Mouse (Mus musculus) MEL (cell line): Measurements from ENCODE around the gene Lrrc26.

Experiments
- BHLHE40 ChIP-seq: IDR thresholded peaks from 2 replicates; pipeline ENCODE4 v1.6.1; 2012; ENCODE audit warnings: low read depth, mild to moderate bottlenecking, inconsistent platforms, low read length, improper control_type of control experiment, borderline replicate concordance
- CTCF ChIP-seq, 3 experiments: IDR thresholded peaks in 2 of 3; conservative IDR thresholded peaks in 1 of 3; 2 replicates each; pipeline ENCODE4 v1.5.1; 2011 to 2012; ENCODE audit warnings: low read length in 3 of 3, low read depth in 2 of 3, mild to moderate bottlenecking in 2 of 3, improper control_type of control experiment in 1 of 3, inconsistent platforms in 1 of 3, mixed read lengths in 1 of 3, moderate library complexity in 1 of 3; ENCODE audit not compliant: control insufficient read depth in 1 of 3, insufficient read depth in 1 of 3, poor library complexity in 1 of 3, severe bottlenecking in 1 of 3
- E2F4 ChIP-seq: IDR thresholded peaks from 2 replicates; pipeline ENCODE4 v1.6.1; 2011; ENCODE audit warnings: low read depth, low read length, improper control_type of control experiment, borderline replicate concordance
- EP300 ChIP-seq, 2 experiments: IDR thresholded peaks; 2 replicates each; pipeline ENCODE4 v1.6.1; 2011; ENCODE audit warnings: improper control_type of control experiment in 2 of 2, low read length in 2 of 2, low read depth in 1 of 2, mild to moderate bottlenecking in 1 of 2
- HCFC1 ChIP-seq: IDR thresholded peaks from 2 replicates; pipeline ENCODE4 v1.6.1; 2012; ENCODE audit warnings: low read depth, mild to moderate bottlenecking, inconsistent platforms, low read length, improper control_type of control experiment, moderate library complexity
- KAT2A ChIP-seq: conservative IDR thresholded peaks from 2 replicates; pipeline ENCODE4 v1.6.1; 2012; ENCODE audit warnings: low read depth, low read length, improper control_type of control experiment, inconsistent platforms
- MAX ChIP-seq: IDR thresholded peaks from 2 replicates; pipeline ENCODE4 v1.6.1; 2011; ENCODE audit warnings: low read length, improper control_type of control experiment
- MAZ ChIP-seq: IDR thresholded peaks from 2 replicates; pipeline ENCODE4 v1.6.1; 2012; ENCODE audit warnings: low read depth, mild to moderate bottlenecking, inconsistent platforms, low read length, improper control_type of control experiment
- MEF2A ChIP-seq: IDR thresholded peaks from 2 replicates; pipeline ENCODE4 v1.6.1; 2014; ENCODE audit warnings: low read depth, mild to moderate bottlenecking, inconsistent platforms, low read length, improper control_type of control experiment; ENCODE audit not compliant: poor library complexity, insufficient replicate concordance, severe bottlenecking; ENCODE audit errors: extremely low read depth
- MYC ChIP-seq: IDR thresholded peaks from 2 replicates; pipeline ENCODE4 v1.6.1; 2011; ENCODE audit warnings: low read depth, mild to moderate bottlenecking, low read length, improper control_type of control experiment, moderate library complexity
- POLR2A ChIP-seq, 2 experiments: IDR thresholded peaks; 2 replicates each; pipeline ENCODE4 v1.6.1; 2011 to 2012; ENCODE audit warnings: low read length in 2 of 2, mild to moderate bottlenecking in 2 of 2, control low read depth in 1 of 2, improper control_type of control experiment in 1 of 2, low read depth in 1 of 2, moderate library complexity in 1 of 2; ENCODE audit not compliant: control insufficient read depth in 1 of 2, insufficient read depth in 1 of 2, poor library complexity in 1 of 2
- SMC3 ChIP-seq: IDR thresholded peaks from 2 replicates; pipeline ENCODE4 v1.6.1; 2011; ENCODE audit warnings: low read depth, low read length, improper control_type of control experiment
- TBP ChIP-seq: IDR thresholded peaks from 2 replicates; pipeline ENCODE4 v1.8.0; 2011; ENCODE audit warnings: low read depth, low read length, improper control_type of control experiment
- ZMIZ1 ChIP-seq: IDR thresholded peaks from 2 replicates; pipeline ENCODE4 v1.6.1; 2012; ENCODE audit warnings: low read depth, mild to moderate bottlenecking, inconsistent platforms, low read length, improper control_type of control experiment, moderate library complexity

- TF ChIP-seq CTCF (IDR thresholded peaks at IDR 0.05 in 2 of 3, conservative IDR thresholded peaks at IDR 0.05 in 1 of 3; ENCODE audit: control insufficient read depth in 1 of 3, insufficient read depth in 1 of 3, low read depth in 2 of 3, low read length in 3 of 3, poor library complexity in 1 of 3, severe bottlenecking in 1 of 3) (no peak), POLR2A (IDR thresholded peaks at IDR 0.05; ENCODE audit: control insufficient read depth in 1 of 2, insufficient read depth in 1 of 2, low read depth in 1 of 2, low read length in 2 of 2, poor library complexity in 1 of 2) (no peak), MEF2A (no peak), MAZ (no peak), E2F4 (no peak), KAT2A (no peak), EP300 (IDR thresholded peaks at IDR 0.05; ENCODE audit: low read depth in 1 of 2, low read length in 2 of 2) (no peak), HCFC1 (no peak), SMC3 (no peak), MAX (no peak), BHLHE40 (no peak), ZMIZ1 (no peak), MYC (no peak), TBP (no peak)
Measured at GRCm38 (mm10) chr2:25318971-25319773, 29.5 kb downstream of the Lrrc26 start, which contains the start of gene Grin1.
